In the genomic region with DNA sequence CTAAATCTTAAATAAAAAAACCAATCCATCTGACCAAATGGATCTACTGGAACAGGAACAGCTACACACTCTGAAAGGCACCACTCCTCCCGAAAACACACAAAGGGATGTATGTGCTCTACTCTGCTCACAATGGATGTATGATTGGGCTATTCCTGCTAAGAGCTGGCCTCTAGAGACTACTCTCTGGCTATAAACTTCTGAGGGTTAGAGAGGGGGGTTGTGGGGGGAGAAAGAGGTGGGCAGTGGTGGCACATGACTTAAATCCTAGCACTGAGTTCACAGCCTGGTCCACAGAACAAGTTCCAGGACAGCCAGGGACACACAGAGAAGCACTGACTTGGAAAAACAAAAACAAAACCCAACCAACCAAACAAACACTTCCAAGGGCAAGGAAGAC, we compare ENCODE assay signal across 9 mouse cellular contexts. TPM values are rescaled to one million over a fixed set of nuclear protein-coding genes. Genes with fewer than 3 reads are reported as not detected.
DNase-seq lines count a peak whose midpoint lies in the region; ATAC-seq and TF ChIP-seq lines count a peak whose summit lies in the region.
"Had no signal": no experiment of that assay in that cellular context is flagged by ENCODE, and none has a peak within 500 bp of the region (broad histone marks: within the 10 kb centered on the region; RNA-seq: fewer than 3 reads in every experiment).

No protein-coding gene starts in this region.

- no peak overlapping the region for H3K27ac ChIP-seq in heart, embryonic 14.5 days (replicated peaks in 1 of 2; ENCODE audit: control insufficient read depth in 1 of 2, insufficient read depth in 1 of 2, low read depth in 2 of 2, low read length in 2 of 2)
- H3K27ac ChIP-seq in embryonic facial prominence, embryonic 10.5 days (replicated peaks): no peak overlapping the region
- no peak overlapping the region for H3K27ac ChIP-seq in hindbrain, embryonic 13.5 days
- H3K27ac ChIP-seq in liver, postnatal 0 days (ENCODE audit: low read depth): peak overlapping the region; percentile 88

- DNase-seq in heart, postnatal 36 days: no peak
- no peak for DNase-seq in embryonic facial prominence, embryonic 10.5 days (ENCODE audit: low spot score)
- DNase-seq in liver, postnatal 0 days: no peak
- DNase-seq in frontal cortex, postnatal 10 days (ENCODE audit: low spot score in 2 of 2): no peak
- no peak for DNase-seq in frontal cortex, postnatal 25 days (ENCODE audit: low spot score in 2 of 2)
- DNase-seq in left cerebral cortex, postnatal 36 days (ENCODE audit: low spot score in 2 of 2): no peak
- DNase-seq: adrenal gland, postnatal 36 days had no signal

- H3K9me3 ChIP-seq in heart, embryonic 14.5 days (ENCODE audit: control insufficient read depth, low read length): no peaks in the 10 kb centered on the region
- H3K9me3 ChIP-seq in embryonic facial prominence, embryonic 10.5 days: no peaks in the 10 kb centered on the region
- H3K9me3 ChIP-seq in hindbrain, embryonic 13.5 days: no peaks in the 10 kb centered on the region
- H3K9me3 ChIP-seq in liver, postnatal 0 days (ENCODE audit: low read length): no peaks in the 10 kb centered on the region

- ATAC-seq in heart, embryonic 14.5 days (ENCODE audit: insufficient number of reproducible peaks, insufficient read depth, low FRiP score, low read depth): no peak
- ATAC-seq in hindbrain, embryonic 13.5 days (ENCODE audit: low FRiP score): no peak
- no peak for ATAC-seq in liver, postnatal 0 days

- intact Hi-C loops in heart, postnatal 36 days (cut with DNase I): loop anchor here (2.0 kb wide), 2 partner anchors 28 to 54 kb away; no protein-coding TSS in a partner anchor
- intact Hi-C loops in left cerebral cortex, postnatal 36 days (cut with DNase I): no loop called here

- no peaks in the 10 kb centered on the region for H3K27me3 ChIP-seq in heart, embryonic 14.5 days (ENCODE audit: control insufficient read depth, insufficient read depth, low read length)
- no peaks in the 10 kb centered on the region for H3K27me3 ChIP-seq in embryonic facial prominence, embryonic 10.5 days (replicated peaks; ENCODE audit: low read depth, poor library complexity, severe bottlenecking)
- H3K27me3 ChIP-seq in hindbrain, embryonic 13.5 days: no peaks in the 10 kb centered on the region
- H3K27me3 ChIP-seq in liver, postnatal 0 days (ENCODE audit: insufficient read depth, low read length): no peaks in the 10 kb centered on the region

- H3K9ac ChIP-seq in heart, embryonic 14.5 days (ENCODE audit: low read length): peak overlapping the region; percentile 92; the same call in 1 of the 2 replicates
- no peak overlapping the region for H3K9ac ChIP-seq in hindbrain, embryonic 13.5 days
- peak overlapping the region; percentile 91 for H3K9ac ChIP-seq in liver, postnatal 0 days (replicated peaks)

- no peak for TF ChIP-seq EP300 in liver, postnatal 0 days (IDR thresholded peaks at IDR 0.05; ENCODE audit: low read depth)

- peaks cover 53% of the 10 kb centered on the region for H3K36me3 ChIP-seq in heart, embryonic 14.5 days (ENCODE audit: control insufficient read depth, insufficient read depth, low read length)
- peaks cover 48% of the 10 kb centered on the region for H3K36me3 ChIP-seq in embryonic facial prominence, embryonic 10.5 days (replicated peaks)
- H3K36me3 ChIP-seq in hindbrain, embryonic 13.5 days: peaks cover 40% of the 10 kb centered on the region
- peaks cover 29% of the 10 kb centered on the region for H3K36me3 ChIP-seq in liver, postnatal 0 days (replicated peaks; ENCODE audit: insufficient read depth, low read length)

- peak overlapping the region; percentile 70 for H3K4me2 ChIP-seq in heart, embryonic 14.5 days (ENCODE audit: low read length)
- H3K4me2 ChIP-seq in hindbrain, embryonic 13.5 days: peak overlapping the region; percentile 74
- peak overlapping the region; percentile 94 for H3K4me2 ChIP-seq in liver, postnatal 0 days (ENCODE audit: low read depth, low read length)

- 86% methylated on average over 1 of the region's 1 CpGs for WGBS in heart, embryonic 14.5 days
- 94% methylated on average over 1 of the region's 1 CpGs for WGBS in embryonic facial prominence, embryonic 10.5 days
- 92% methylated on average over 1 of the region's 1 CpGs for WGBS in hindbrain, embryonic 13.5 days
- WGBS in liver, postnatal 0 days (ENCODE audit: insufficient replicate concordance): 79% methylated on average over 1 of the region's 1 CpGs

- peaks cover 3 to 14% of the 10 kb centered on the region in 2 experiments; a peak in 3 of 4 replicates for H3K4me1 ChIP-seq in heart, embryonic 14.5 days (ENCODE audit: control insufficient read depth in 2 of 2, insufficient read depth in 2 of 2, low read length in 2 of 2)
- peaks cover 12% of the 10 kb centered on the region for H3K4me1 ChIP-seq in embryonic facial prominence, embryonic 10.5 days
- peaks cover 12% of the 10 kb centered on the region for H3K4me1 ChIP-seq in hindbrain, embryonic 13.5 days (replicated peaks)
- peaks cover 6% of the 10 kb centered on the region for H3K4me1 ChIP-seq in liver, postnatal 0 days (ENCODE audit: insufficient read depth)

- peak overlapping the region; percentile 4 to 89; a peak in 3 of 4 replicates for H3K4me3 ChIP-seq in heart, embryonic 14.5 days (ENCODE audit: control insufficient read depth in 1 of 2, insufficient read depth in 1 of 2, low read depth in 1 of 2, low read length in 2 of 2)
- peak overlapping the region; percentile 84 for H3K4me3 ChIP-seq in embryonic facial prominence, embryonic 10.5 days
- peak overlapping the region; percentile 76 for H3K4me3 ChIP-seq in hindbrain, embryonic 13.5 days
- H3K4me3 ChIP-seq in liver, postnatal 0 days (ENCODE audit: low read depth, low read length): peak overlapping the region; percentile 84

- no peak for TF ChIP-seq CTCF in liver, postnatal 0 days (IDR thresholded peaks at IDR 0.05; ENCODE audit: low read depth)

RNA-seq across cellular contexts. Expression of gene Ctsl, which starts 2.1 kb away (rescaled TPM):
- 284 and 288 TPM in 2 replicates for polyA plus RNA-seq in heart, embryonic 14.5 days (2014; fragmentation: Nextera tagmentation; extraction: Ambion mirVana)
- total RNA-seq in heart, postnatal 36 days (2021): 100 to 1,000 TPM; 280 to 282 TPM
- polyA plus RNA-seq in embryonic facial prominence, embryonic 10.5 days (2016; fragmentation: Nextera tagmentation; extraction: Ambion mirVana): 121 and 132 TPM in 2 replicates
- polyA plus RNA-seq in hindbrain, embryonic 13.5 days (2015; fragmentation: Nextera tagmentation; extraction: Ambion mirVana): 129 and 131 TPM in 2 replicates
- 1,130 and 1,294 TPM in 2 replicates for polyA plus RNA-seq in liver, postnatal 0 days (2015; fragmentation: Nextera tagmentation; extraction: Ambion mirVana)
- 100 to 1,000 TPM; 136 to 140 TPM for total RNA-seq in left cerebral cortex, postnatal 36 days (2021)

RNA-seq across cellular contexts. Expression of gene Aaed1, which starts 56.1 kb away (rescaled TPM):
- 72.1 and 78.3 TPM in 2 replicates for polyA plus RNA-seq in heart, embryonic 14.5 days (2014; fragmentation: Nextera tagmentation; extraction: Ambion mirVana)
- 10 to 100 TPM; 65.5 to 68.2 TPM for total RNA-seq in heart, postnatal 36 days (2021)
- 31.3 and 33.5 TPM in 2 replicates for polyA plus RNA-seq in embryonic facial prominence, embryonic 10.5 days (2016; fragmentation: Nextera tagmentation; extraction: Ambion mirVana)
- 15.8 and 16.7 TPM in 2 replicates for polyA plus RNA-seq in hindbrain, embryonic 13.5 days (2015; fragmentation: Nextera tagmentation; extraction: Ambion mirVana)
- polyA plus RNA-seq in liver, postnatal 0 days (2015; fragmentation: Nextera tagmentation; extraction: Ambion mirVana): 37.8 and 39.3 TPM in 2 replicates
- total RNA-seq in left cerebral cortex, postnatal 36 days (2021): 10 to 100 TPM; 16.9 to 17.8 TPM
